Mouse (Mus musculus) heart, adult 18-20 months (tissue): Measurements from ENCODE around the gene Arv1. TPM values are rescaled to one million over a fixed set of nuclear protein-coding genes. Genes with fewer than 3 reads are reported as not detected.

Experiments used
- total RNA-seq, 2 experiments: library from RNA; stranded (reverse); gene quantifications; 2 replicates each; pipeline ENCODE4 v1.2.3; 2021

The Arv1 gene
- total RNA-seq, 2 experiments from 2014 or later, result 3.6 to 4.0 TPM

Other genes starting within 250 kb of the Arv1 start
- 10 to 100 TPM; 25.9 to 28.0 TPM for gene Cog2, start 201.4 kb upstream of the Arv1 start, total RNA-seq
- 1 to 10 TPM; 7.8 to 9.2 TPM for gene Agt, start 152.4 kb upstream of the Arv1 start, total RNA-seq
- gene Capn9, start 146.0 kb upstream of the Arv1 start, total RNA-seq, result not detected
- gene 2310022B05Rik, start 58.8 kb upstream of the Arv1 start, total RNA-seq, result 10 to 100 TPM; 50.8 to 70.0 TPM
- 10 to 100 TPM; 14.7 to 15.0 TPM for gene Ttc13, start 156 bp upstream of the Arv1 start, total RNA-seq
- gene Fam89a, start 29.7 kb downstream of the Arv1 start, total RNA-seq, result 1 to 10 TPM; 1.3 to 1.7 TPM
- gene Trim67, start 71.0 kb downstream of the Arv1 start, total RNA-seq, result under 1 TPM; 0.47 to 0.67 TPM
- gene Gnpat, start 140.9 kb downstream of the Arv1 start, total RNA-seq, result 100 to 1,000 TPM; 177 to 188 TPM
- 10 to 100 TPM; 44.3 to 48.5 TPM for gene 2810004N23Rik, start 141.0 kb downstream of the Arv1 start, total RNA-seq
- 10 to 100 TPM; 18.4 to 18.7 TPM for gene Exoc8, start 175.6 kb downstream of the Arv1 start, total RNA-seq
- 10 to 100 TPM; 10.5 to 12.9 TPM for gene Sprtn, start 175.7 kb downstream of the Arv1 start, total RNA-seq
- 100 to 1,000 TPM; 310 to 331 TPM for gene Egln1, start 227.2 kb downstream of the Arv1 start, total RNA-seq